Mouse (Mus musculus) CD8-positive naive resting alpha-beta T cell, adult 57 days (primary cell): Measurements from ENCODE around the gene Lage3. TPM values are rescaled to one million over a fixed set of nuclear protein-coding genes. Genes with fewer than 3 reads are reported as not detected.

ENCODE experiments used
- total RNA-seq: library from RNA; stranded (reverse); gene quantifications from one replicate; pipeline ENCODE4 v1.2.4, GENCODE M21; 2023

Lage3 gene
- total RNA-seq, result 27.9 TPM

DNA sequence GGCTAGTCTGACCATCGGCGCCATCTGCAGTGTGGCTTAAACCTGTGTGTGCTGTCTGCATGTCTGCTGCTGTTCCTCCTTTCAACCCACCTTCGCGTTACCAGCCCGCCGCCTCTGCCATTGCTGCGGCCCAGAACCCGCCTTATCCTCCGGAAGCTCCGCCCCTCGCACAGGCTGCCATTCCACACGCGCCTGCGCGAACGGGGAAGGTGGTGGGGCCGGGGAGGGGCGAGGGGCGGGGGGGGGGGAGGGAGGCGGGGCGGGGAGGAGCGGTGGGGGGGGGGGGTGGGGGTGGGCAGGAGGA lies at the start of gene Lage3:
Gene Lage3 (minus strand): TSS at position 152 of the 304 bp plus-strand sequence.

DNA sequence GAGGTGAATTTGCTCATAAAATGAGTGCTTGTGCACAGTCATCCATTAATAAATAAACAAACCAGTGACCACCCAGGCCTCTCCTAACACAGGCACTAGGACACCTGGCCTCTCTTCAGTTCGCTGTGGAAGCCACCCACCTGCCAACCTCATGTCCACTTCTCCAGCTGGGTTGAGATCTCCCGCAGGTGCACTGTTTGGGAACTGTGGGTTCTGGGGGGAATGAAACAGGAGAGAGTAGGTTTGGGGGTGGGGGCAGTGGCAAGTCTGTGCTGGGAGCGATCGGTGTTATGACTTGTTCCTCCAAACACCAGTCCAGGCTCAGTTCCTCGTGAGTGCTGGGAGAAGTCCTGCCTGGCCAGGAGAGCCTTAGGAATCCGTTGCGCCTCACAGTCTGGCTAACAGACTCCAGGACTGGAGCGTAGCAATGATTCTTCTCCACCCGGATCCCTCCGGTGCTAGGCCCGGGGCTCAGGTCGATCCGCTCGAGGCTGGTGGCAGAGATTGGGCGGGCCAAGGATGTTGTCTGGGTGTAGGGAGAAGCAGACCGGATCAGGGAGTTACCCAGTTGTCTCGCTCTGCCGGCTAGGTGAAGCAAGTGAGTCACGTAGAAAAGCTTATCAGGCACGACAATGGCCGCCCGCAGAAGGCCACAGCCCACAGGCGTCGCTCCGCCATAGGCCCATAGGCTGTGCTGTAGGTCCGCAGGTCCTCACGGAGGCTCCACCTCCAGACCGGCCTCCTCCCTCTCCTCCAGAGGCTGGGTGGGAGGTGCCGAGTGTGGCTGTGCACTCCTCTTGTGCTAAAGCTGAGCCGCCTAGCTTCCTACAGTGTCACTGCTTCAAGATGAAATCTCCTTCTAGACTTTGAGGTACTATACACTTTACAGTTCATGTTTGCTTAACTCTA lies 39.4 kb upstream of the Lage3 start, which contains the start of the genes Fam3a and Ikbkg:
Gene Fam3a (minus strand): TSS at position 738 of the 909 bp plus-strand sequence.
Gene Ikbkg (plus strand): TSS at position 756 of the 909 bp plus-strand sequence.

DNA sequence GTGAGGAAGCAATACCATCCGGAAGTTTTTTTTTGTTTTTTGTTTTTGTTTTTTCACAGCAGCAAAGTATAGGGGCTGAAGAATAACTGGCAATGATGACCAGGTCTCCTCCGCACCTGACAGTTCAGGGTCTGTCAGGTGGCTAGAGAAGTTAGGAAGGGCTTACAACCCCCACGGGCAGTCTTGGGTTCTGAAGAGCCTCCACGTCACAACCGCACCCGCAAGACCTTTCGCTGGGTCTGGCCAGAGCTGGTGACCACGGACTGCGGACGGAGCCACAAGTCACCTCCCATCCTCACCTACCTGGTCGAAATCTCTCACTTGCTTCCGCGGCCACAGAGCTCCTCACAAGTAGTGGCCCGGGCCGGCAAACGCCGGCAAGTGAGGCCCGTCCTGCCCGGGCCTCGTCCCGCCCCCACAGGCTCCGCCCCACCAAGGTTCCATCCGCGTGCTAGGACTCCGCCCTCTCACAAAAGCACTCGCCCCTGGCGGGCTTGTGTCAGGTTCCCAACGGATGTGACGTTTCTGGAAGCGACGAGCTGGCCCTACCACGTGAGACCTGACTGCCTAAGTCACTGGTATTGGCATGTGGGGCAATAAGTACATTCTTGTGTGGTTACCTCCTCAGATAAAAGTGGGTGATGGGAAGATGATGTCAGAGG lies 19.6 kb upstream of the Lage3 start, which contains the start of the genes Ubl4a and Slc10a3:
Gene Ubl4a (minus strand): TSS at position 331 of the 662 bp plus-strand sequence.
Gene Slc10a3 (minus strand): TSS at position 462 of the 662 bp plus-strand sequence.

DNA sequence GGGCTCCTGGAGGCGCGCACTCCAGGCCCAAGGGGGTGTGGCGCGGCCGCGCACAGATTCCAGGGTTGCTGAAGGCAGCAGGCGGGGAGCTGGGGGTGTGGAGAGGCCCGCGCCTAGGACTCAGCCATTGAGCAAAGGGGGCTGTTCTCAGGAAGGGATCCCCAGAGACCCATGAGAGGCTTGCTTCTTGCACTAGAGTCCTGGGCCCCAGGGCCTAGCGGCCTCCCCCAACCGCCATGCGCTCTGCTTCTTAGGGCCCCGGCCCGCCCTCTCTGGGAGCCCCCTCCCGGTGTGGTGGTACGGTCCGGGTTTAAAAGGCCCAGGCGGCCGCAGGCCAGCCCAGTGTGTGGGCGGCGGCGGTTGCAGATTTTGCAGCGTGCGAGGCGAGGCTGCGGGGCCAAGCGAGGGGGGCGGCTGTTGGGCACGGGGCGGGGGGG lies 24.7 kb downstream of the Lage3 start, which contains the start of gene Plxna3:
Gene Plxna3 (plus strand): TSS at position 342 of the 437 bp plus-strand sequence.

DNA sequence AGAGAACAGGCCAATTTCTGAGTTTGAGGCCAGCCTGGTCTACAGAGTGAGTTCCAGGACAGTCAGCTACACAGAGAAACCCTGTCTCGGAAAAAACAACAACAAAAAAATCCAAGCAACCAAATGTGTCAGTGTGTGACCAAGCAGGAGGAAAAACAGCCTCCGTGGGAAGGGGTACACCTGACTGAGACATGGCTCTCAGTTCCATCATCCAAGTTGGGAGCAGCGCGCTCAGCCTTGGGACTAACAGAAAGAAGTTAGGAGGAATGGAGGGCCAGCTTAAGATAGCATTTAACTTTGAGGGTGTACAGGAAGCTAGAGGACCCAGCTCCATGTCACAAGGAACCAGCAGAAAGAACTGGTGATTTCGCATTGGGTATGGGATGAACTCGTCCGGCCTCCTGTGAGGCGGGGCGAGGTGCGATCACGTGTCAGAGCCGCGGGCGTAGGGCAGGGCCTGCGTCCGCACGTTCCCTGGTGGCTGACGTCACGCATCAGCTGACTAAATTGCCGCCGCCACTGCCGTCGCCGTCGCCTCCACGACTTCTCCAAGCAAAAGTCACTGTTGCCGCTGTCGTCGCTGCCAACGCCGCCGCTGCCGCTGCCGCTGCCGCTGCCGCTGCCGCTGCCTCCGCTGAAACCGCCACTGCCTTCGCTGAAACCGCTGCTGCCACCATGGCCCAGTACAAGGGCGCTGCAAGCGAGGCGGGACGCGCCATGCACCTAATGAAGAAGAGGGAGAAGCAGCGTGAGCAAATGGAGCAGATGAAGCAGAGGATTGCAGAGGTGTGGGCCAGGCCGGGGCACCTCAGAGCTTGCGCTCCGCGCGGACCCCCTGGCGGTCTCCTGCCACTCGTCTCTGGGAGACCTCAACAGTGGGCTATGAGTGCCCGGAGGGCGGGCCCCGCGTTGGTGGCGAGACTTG lies 40.6 kb downstream of the Lage3 start, which contains the start of gene Fam50a:
Gene Fam50a (plus strand): TSS at position 494 of the 925 bp plus-strand sequence.

DNA sequence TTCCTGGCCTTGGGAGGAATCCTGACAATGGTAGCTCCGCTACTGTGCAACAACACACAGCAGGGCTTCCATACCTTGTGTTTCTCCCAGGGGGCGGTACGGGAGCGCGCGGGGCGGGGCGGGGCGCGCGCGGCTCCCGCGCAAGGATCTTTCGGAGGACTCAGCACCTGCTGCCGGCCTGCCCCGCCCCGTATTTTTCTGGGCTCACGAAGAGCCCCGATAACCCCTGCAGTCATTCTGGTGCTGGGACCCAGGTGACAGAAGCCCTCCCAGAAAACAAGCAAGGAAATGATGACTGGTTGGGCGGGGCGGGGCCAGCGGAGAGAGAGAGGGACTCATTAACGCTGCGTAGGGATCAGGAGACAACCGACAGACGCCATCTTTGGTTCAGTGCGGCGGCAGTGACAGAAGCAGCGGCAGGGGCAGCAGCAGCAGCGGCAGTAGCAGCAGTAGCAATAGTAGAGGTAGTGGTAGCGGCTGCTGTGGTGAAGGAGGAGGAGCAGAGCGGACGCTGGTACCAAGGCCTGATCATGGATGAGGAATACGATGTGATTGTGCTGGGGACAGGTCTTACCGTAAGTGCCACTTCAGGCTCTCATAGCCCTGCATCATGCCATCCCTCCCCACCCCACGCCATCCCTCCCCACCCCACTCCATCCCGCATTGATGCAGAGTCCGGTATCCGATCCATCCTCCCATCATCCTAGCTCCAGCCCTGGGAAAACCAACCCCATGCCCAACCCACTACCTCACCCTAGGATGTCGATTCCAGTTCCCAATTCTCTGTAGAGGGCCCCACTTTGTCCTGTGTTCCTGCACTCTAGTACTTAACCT lies 48.3 kb downstream of the Lage3 start, which contains the start of gene Gdi1:
Gene Gdi1 (plus strand): TSS at position 132 of the 834 bp plus-strand sequence.

Other genes with a start within 250 kb of the Lage3 start
- gene Opn1mw, start 226.2 kb downstream of the Lage3 start, total RNA-seq, result not detected
- gene Mecp2, start 218.3 kb downstream of the Lage3 start, total RNA-seq, result 47.1 TPM
- not detected for gene Tex28, start 185.8 kb downstream of the Lage3 start, total RNA-seq
- gene Tktl1, start 176.4 kb downstream of the Lage3 start, total RNA-seq, result not detected
- 592 TPM for gene Flna, start 103.8 kb downstream of the Lage3 start, total RNA-seq
- gene Emd, start 98.9 kb downstream of the Lage3 start, total RNA-seq, result 82.0 TPM
- 710 TPM for gene Rpl10, start 82.8 kb downstream of the Lage3 start, total RNA-seq
- gene Taz, start 71.7 kb downstream of the Lage3 start, total RNA-seq, result 77.2 TPM
- 8.8 TPM for gene Dnase1l1, start 71.3 kb downstream of the Lage3 start, total RNA-seq
- gene Atp6ap1, start 56.5 kb downstream of the Lage3 start, total RNA-seq, result 90.2 TPM
- 176 TPM for gene Gdi1, start 48.6 kb downstream of the Lage3 start, total RNA-seq
- 68.6 TPM for gene Fam50a, start 40.6 kb downstream of the Lage3 start, total RNA-seq
- 11.0 TPM for gene Plxna3, start 24.6 kb downstream of the Lage3 start, total RNA-seq
- gene Ubl4a, start 19.6 kb upstream of the Lage3 start, total RNA-seq, result 20.9 TPM
- 16.1 TPM for gene Slc10a3, start 19.7 kb upstream of the Lage3 start, total RNA-seq
- gene Fam3a, start 39.7 kb upstream of the Lage3 start, total RNA-seq, result 23.0 TPM
- 58.8 TPM for gene Ikbkg, start 39.7 kb upstream of the Lage3 start, total RNA-seq
- 32.9 TPM for gene G6pdx, start 75.6 kb upstream of the Lage3 start, total RNA-seq
- gene Gm6880, start 127.8 kb upstream of the Lage3 start, total RNA-seq, result not detected
- not detected for gene Olfr1326-ps1, start 221.3 kb upstream of the Lage3 start, total RNA-seq
- gene Olfr1325, start 239.1 kb upstream of the Lage3 start, total RNA-seq, result not detected